Mouse (Mus musculus) liver, adult 2 months (tissue): Measurements from ENCODE around the gene Olfr324.

Source experiments
- CTCF ChIP-seq: fragments of 200-500 bp; IDR thresholded peaks from 2 replicates; pipeline ENCODE4 v1.5.1; 2011; ENCODE audit warnings: low read depth, low read length, control low read depth
- POLR2A ChIP-seq: fragments of 200-500 bp; IDR thresholded peaks from 2 replicates; pipeline ENCODE4 v1.6.1; 2011; ENCODE audit warnings: low read length, control low read depth; ENCODE audit not compliant: insufficient read depth; ENCODE audit errors: extremely low read depth

GRCm38 (mm10) chr11:58640272-58640867 is 45.5 kb downstream of the Olfr324 start, which contains the start of gene Trim58:
- TF ChIP-seq CTCF, result no peak
- TF ChIP-seq POLR2A, result no peak
